Mouse (Mus musculus): ENCODE measurements around the gene Nedd1. TPM values are rescaled to one million over a fixed set of nuclear protein-coding genes. Genes with fewer than 3 reads are reported as not detected.

Gene Nedd1
- 19.7 TPM for polyA plus RNA-seq (2017; shearing (Covaris generic))

GRCm38 (mm10) chr10:92721771-92722619 lies at the start of gene Nedd1:
Gene Nedd1, minus strand, starts transcription at chr10:92722420.

